Mouse (Mus musculus) megakaryocyte, embryonic 14.5 days (primary cell): ENCODE data around the gene Abcg1.

Source experiments
- FLI1 ChIP-seq: IDR thresholded peaks from 2 replicates; pipeline ENCODE4 v1.6.1; 2012; ENCODE audit warnings: low read length, inconsistent platforms, mixed read lengths
- GATA1 ChIP-seq: IDR thresholded peaks from 3 replicates; pipeline ENCODE4 v1.6.1; 2012; ENCODE audit warnings: mixed read lengths, low read length, inconsistent platforms, borderline replicate concordance

DNA sequence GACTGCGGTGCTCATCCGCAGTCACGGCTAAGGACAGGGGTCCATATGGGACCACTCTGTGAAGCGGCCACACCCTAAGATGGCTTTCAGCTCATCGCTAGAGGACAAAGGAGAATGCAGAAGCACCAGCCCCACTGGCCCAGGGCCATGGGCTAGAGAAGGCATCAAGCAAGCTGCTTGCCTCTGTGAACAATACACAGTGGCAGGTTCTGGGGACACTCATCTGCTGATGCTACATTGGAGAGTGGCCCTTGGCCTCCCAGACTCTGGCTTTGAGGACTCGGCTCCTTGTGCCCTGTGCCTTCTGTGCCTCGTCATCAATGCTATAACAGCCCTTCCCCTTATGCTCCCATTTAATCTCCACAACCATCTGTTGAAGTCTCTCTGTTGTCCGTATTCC lies 36.2 kb upstream of the Abcg1 start:
- TF ChIP-seq GATA1 (no peak), FLI1 (no peak)
